Mouse (Mus musculus): ENCODE measurements around the gene Zbtb8b.

DNA sequence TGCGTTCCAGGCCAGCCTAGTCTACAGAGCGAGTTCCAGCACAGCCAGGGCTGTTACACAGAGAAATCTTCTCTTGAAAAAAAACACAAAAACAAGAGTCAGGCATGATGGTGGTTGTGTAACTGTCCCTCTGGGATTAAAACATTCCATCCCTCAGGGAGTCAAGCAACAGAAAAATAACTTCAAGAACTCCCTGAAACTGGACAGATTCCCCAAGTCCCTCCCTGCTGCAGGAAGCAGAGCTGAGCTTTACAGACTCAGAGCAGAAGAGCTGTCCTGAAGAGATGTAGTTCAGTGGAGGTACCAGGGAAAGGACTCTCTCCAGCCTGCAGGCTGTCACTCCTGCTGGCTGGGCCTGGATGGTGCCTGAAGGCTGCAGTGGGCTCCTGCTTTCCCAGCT is 58.2 kb downstream of the Zbtb8b start:
- TF ChIP-seq CTCF (IDR thresholded peaks at IDR 0.05; ENCODE audit: low read depth), result no peak
- TF ChIP-seq EP300 (IDR thresholded peaks at IDR 0.05; ENCODE audit: low read depth), result no peak

All from liver, embryonic 14.5 days (tissue).